Mouse (Mus musculus): Measurements from ENCODE around the gene H2-Ab1. TPM values are rescaled to one million over a fixed set of nuclear protein-coding genes. Genes with fewer than 3 reads are reported as not detected.

Gene H2-Ab1
- polyA plus RNA-seq, 2 experiments = 5.6 to 7.6 TPM

DNA sequence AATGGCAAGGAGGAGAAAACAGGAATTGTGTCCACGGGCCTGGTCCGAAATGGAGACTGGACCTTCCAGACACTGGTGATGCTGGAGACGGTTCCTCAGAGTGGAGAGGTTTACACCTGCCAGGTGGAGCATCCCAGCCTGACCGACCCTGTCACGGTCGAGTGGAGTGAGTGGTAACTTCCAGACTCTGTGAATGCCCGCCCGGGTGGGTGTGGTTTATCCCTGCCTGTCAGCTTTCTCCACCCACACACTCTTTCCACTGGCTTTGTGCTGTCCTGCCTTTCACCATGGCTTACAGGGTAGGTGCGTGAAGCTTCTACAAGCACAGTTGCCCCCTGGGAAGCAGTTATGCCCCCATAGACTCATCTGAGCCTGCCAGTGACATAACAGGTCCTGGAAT is 56.8 kb downstream of the H2-Ab1 start:
- no peak overlapping the region for H3K27ac ChIP-seq (replicated peaks; ENCODE audit: low read depth, low read length)
- no peak for TF ChIP-seq POLR2A (IDR thresholded peaks at IDR 0.05; ENCODE audit: borderline replicate concordance, extremely low read depth, insufficient read depth, insufficient read length)
- H3K4me1 ChIP-seq (ENCODE audit: control insufficient read depth, insufficient read depth, low read length) = no peaks in the 10 kb centered on the region
- H3K9ac ChIP-seq (ENCODE audit: low read depth, low read length, severe bottlenecking) = no peak overlapping the region
- no peak overlapping the region for H3K4me2 ChIP-seq (replicated peaks; ENCODE audit: low read depth, low read length, severe bottlenecking)
- no peaks in the 10 kb centered on the region for H3K9me3 ChIP-seq (ENCODE audit: control insufficient read depth, low read length)
- 77% methylated on average over 9 of the region's 9 CpGs for WGBS
- DNase-seq (ENCODE audit: low spot score) (no peak), ATAC-seq (ENCODE audit: low FRiP score, low read depth) (no peak)
- no peak overlapping the region for H3K4me3 ChIP-seq (replicated peaks; ENCODE audit: low read length)
- H3K36me3 ChIP-seq (ENCODE audit: control insufficient read depth, insufficient read depth, low read length) = no peaks in the 10 kb centered on the region
- H3K27me3 ChIP-seq (ENCODE audit: control insufficient read depth, insufficient read depth, low read length) = no peaks in the 10 kb centered on the region

DNA sequence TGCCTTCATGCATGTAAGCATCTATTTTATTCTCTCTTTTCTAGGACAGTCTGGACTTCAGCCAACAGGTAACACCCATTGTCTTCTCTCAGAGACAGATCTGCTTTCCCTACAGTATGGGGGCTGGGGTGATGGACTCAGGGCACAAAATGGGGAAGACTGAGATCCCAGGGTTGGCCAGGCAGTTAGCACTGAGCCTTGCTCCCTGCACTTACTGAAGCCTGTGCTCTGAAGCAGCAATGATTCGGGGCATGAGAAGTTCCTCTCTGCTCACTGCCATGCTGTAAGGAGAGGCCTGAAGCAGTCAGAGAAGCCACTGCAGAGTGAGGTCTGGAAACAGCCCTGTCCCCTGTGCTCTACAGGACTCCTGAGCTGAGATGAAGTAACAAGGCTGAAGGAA is 58.0 kb downstream of the H2-Ab1 start:
- Histone ChIP-seq H3K36me3 (ENCODE audit: control insufficient read depth, insufficient read depth, low read length) (no peaks in the 10 kb centered on the region), H3K4me3 (replicated peaks; ENCODE audit: low read length) (no peak overlapping the region), H3K9me3 (ENCODE audit: control insufficient read depth, low read length) (no peaks in the 10 kb centered on the region), H3K4me2 (replicated peaks; ENCODE audit: low read depth, low read length, severe bottlenecking) (no peak overlapping the region), H3K4me1 (ENCODE audit: control insufficient read depth, insufficient read depth, low read length) (no peaks in the 10 kb centered on the region), H3K9ac (ENCODE audit: low read depth, low read length, severe bottlenecking) (no peak overlapping the region), H3K27ac (replicated peaks; ENCODE audit: low read depth, low read length) (no peak overlapping the region), H3K27me3 (ENCODE audit: control insufficient read depth, insufficient read depth, low read length) (no peaks in the 10 kb centered on the region)
- ATAC-seq (ENCODE audit: low FRiP score, low read depth) (no peak), DNase-seq (ENCODE audit: low spot score) (no peak)
- WGBS = 78% methylated on average over 1 of the region's 1 CpGs
- no peak for TF ChIP-seq POLR2A (IDR thresholded peaks at IDR 0.05; ENCODE audit: borderline replicate concordance, extremely low read depth, insufficient read depth, insufficient read length)

DNA sequence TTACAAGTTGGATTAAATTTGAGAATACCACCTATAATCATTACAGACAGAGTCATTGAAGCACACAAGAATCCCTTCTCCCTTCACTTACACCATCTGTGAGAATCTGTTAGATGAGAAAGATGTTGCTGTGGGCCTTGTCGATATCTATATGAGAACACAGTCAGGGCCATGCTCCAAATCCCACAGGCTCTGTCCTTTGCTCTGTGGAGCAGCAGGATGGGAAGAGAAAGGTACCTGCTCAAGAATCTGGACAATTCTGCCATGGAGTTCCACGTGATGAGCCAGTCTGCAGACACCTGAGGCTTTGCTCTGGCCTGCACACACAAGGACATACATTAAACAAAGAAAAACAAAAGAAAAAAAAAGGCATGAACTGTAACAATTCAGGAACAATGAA is 59.2 kb downstream of the H2-Ab1 start:
- no peak overlapping the region for H3K4me3 ChIP-seq (replicated peaks; ENCODE audit: low read length)
- no peaks in the 10 kb centered on the region for H3K9me3 ChIP-seq (ENCODE audit: control insufficient read depth, low read length)
- H3K4me1 ChIP-seq (ENCODE audit: control insufficient read depth, insufficient read depth, low read length) = no peaks in the 10 kb centered on the region
- no peak for DNase-seq (ENCODE audit: low spot score)
- no peaks in the 10 kb centered on the region for H3K36me3 ChIP-seq (ENCODE audit: control insufficient read depth, insufficient read depth, low read length)
- no peak for TF ChIP-seq POLR2A (IDR thresholded peaks at IDR 0.05; ENCODE audit: borderline replicate concordance, extremely low read depth, insufficient read depth, insufficient read length)
- no peak overlapping the region for H3K9ac ChIP-seq (ENCODE audit: low read depth, low read length, severe bottlenecking)
- WGBS = 70% methylated on average over 2 of the region's 2 CpGs
- ATAC-seq (ENCODE audit: low FRiP score, low read depth) = no peak
- H3K4me2 ChIP-seq (replicated peaks; ENCODE audit: low read depth, low read length, severe bottlenecking) = no peak overlapping the region
- no peak overlapping the region for H3K27ac ChIP-seq (replicated peaks; ENCODE audit: low read depth, low read length)
- H3K27me3 ChIP-seq (ENCODE audit: control insufficient read depth, insufficient read depth, low read length) = no peaks in the 10 kb centered on the region

DNA sequence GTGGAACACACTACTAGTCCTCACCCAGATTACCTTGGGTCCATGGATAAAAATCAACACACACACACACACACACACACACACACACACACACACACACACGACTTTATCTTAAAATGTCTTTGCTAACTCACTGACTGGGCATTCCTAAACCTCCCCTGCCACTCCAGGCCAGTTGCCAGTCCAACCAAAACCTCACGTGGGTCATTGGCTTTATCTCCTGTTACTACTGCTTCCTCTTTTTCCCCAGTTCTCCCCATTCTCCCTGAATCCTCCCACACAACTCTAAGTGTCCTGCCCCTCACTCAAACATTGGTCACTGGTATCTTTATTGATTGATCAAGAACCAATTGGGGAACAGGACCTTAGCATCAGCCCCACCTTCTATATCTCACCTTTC is 59.8 kb downstream of the H2-Ab1 start:
- Histone ChIP-seq H3K4me3 (replicated peaks; ENCODE audit: low read length) (no peak overlapping the region), H3K9me3 (ENCODE audit: control insufficient read depth, low read length) (no peaks in the 10 kb centered on the region), H3K36me3 (ENCODE audit: control insufficient read depth, insufficient read depth, low read length) (no peaks in the 10 kb centered on the region), H3K27me3 (ENCODE audit: control insufficient read depth, insufficient read depth, low read length) (no peaks in the 10 kb centered on the region), H3K27ac (replicated peaks; ENCODE audit: low read depth, low read length) (no peak overlapping the region), H3K9ac (ENCODE audit: low read depth, low read length, severe bottlenecking) (no peak overlapping the region), H3K4me2 (replicated peaks; ENCODE audit: low read depth, low read length, severe bottlenecking) (no peak overlapping the region), H3K4me1 (ENCODE audit: control insufficient read depth, insufficient read depth, low read length) (no peaks in the 10 kb centered on the region)
- no peak for TF ChIP-seq POLR2A (IDR thresholded peaks at IDR 0.05; ENCODE audit: borderline replicate concordance, extremely low read depth, insufficient read depth, insufficient read length)
- ATAC-seq (ENCODE audit: low FRiP score, low read depth) (no peak), DNase-seq (ENCODE audit: low spot score) (no peak)
- 46% methylated on average over 2 of the region's 2 CpGs for WGBS

Other genes with a start within 250 kb of the H2-Ab1 start
- 54.0 and 81.7 TPM in 2 replicates for gene Ring1, start 233.0 kb upstream of the H2-Ab1 start, polyA plus RNA-seq (2012; rRNA removed)
- gene Ring1, start 233.0 kb upstream of the H2-Ab1 start, polyA plus RNA-seq (2014; fragmentation: Nextera tagmentation; extraction: Ambion mirVana) = 7.0 and 8.4 TPM in 2 replicates
- gene H2-Ke6, start 229.6 kb upstream of the H2-Ab1 start, polyA plus RNA-seq (2012; rRNA removed) = 104 and 109 TPM in 2 replicates
- gene H2-Ke6, start 229.6 kb upstream of the H2-Ab1 start, polyA plus RNA-seq (2014; fragmentation: Nextera tagmentation; extraction: Ambion mirVana) = 46.4 and 48.1 TPM in 2 replicates
- 197 and 283 TPM in 2 replicates for gene Slc39a7, start 226.0 kb upstream of the H2-Ab1 start, polyA plus RNA-seq (2012; rRNA removed)
- 132 and 133 TPM in 2 replicates for gene Slc39a7, start 226.0 kb upstream of the H2-Ab1 start, polyA plus RNA-seq (2014; fragmentation: Nextera tagmentation; extraction: Ambion mirVana)
- gene Rxrb, start 225.9 kb upstream of the H2-Ab1 start, polyA plus RNA-seq (2012; rRNA removed) = 83.2 and 98.9 TPM in 2 replicates
- 29.2 and 33.6 TPM in 2 replicates for gene Rxrb, start 225.9 kb upstream of the H2-Ab1 start, polyA plus RNA-seq (2014; fragmentation: Nextera tagmentation; extraction: Ambion mirVana)
- gene Col11a2, start 218.3 kb upstream of the H2-Ab1 start, polyA plus RNA-seq (2012; rRNA removed) = 201 and 242 TPM in 2 replicates
- gene Col11a2, start 218.3 kb upstream of the H2-Ab1 start, polyA plus RNA-seq (2014; fragmentation: Nextera tagmentation; extraction: Ambion mirVana) = 71.6 and 72.1 TPM in 2 replicates
- 1.0 and 1.7 TPM in 2 replicates for gene H2-Oa, start 165.3 kb upstream of the H2-Ab1 start, polyA plus RNA-seq (2012; rRNA removed)
- 0.70 and 0.85 TPM in 2 replicates for gene H2-Oa, start 165.3 kb upstream of the H2-Ab1 start, polyA plus RNA-seq (2014; fragmentation: Nextera tagmentation; extraction: Ambion mirVana)
- gene H2-DMa, start 138.1 kb upstream of the H2-Ab1 start, polyA plus RNA-seq (2012; rRNA removed) = 13.1 and 20.2 TPM in 2 replicates
- gene H2-DMa, start 138.1 kb upstream of the H2-Ab1 start, polyA plus RNA-seq (2014; fragmentation: Nextera tagmentation; extraction: Ambion mirVana) = 16.8 and 19.0 TPM in 2 replicates
- 197 and 217 TPM in 2 replicates for gene Brd2, start 135.1 kb upstream of the H2-Ab1 start, polyA plus RNA-seq (2012; rRNA removed)
- gene Brd2, start 135.1 kb upstream of the H2-Ab1 start, polyA plus RNA-seq (2014; fragmentation: Nextera tagmentation; extraction: Ambion mirVana) = 121 and 141 TPM in 2 replicates
- gene H2-DMb2, start 114.4 kb upstream of the H2-Ab1 start, polyA plus RNA-seq (2012; rRNA removed) = 0.31 and 0.54 TPM in 2 replicates
- 0.23 and 0.36 TPM in 2 replicates for gene H2-DMb2, start 114.4 kb upstream of the H2-Ab1 start, polyA plus RNA-seq (2014; fragmentation: Nextera tagmentation; extraction: Ambion mirVana)
- gene H2-DMb1, start 104.6 kb upstream of the H2-Ab1 start, polyA plus RNA-seq (2012; rRNA removed) = 4.2 and 6.9 TPM in 2 replicates
- 2.4 and 2.7 TPM in 2 replicates for gene H2-DMb1, start 104.6 kb upstream of the H2-Ab1 start, polyA plus RNA-seq (2014; fragmentation: Nextera tagmentation; extraction: Ambion mirVana)
- 11.0 and 12.1 TPM in 2 replicates for gene Tap1, start 70.1 kb upstream of the H2-Ab1 start, polyA plus RNA-seq (2012; rRNA removed)
- gene Tap1, start 70.1 kb upstream of the H2-Ab1 start, polyA plus RNA-seq (2014; fragmentation: Nextera tagmentation; extraction: Ambion mirVana) = 11.2 and 14.2 TPM in 2 replicates
- 2.2 and 3.7 TPM in 2 replicates for gene Psmb9, start 69.9 kb upstream of the H2-Ab1 start, polyA plus RNA-seq (2012; rRNA removed)
- gene Psmb9, start 69.9 kb upstream of the H2-Ab1 start, polyA plus RNA-seq (2014; fragmentation: Nextera tagmentation; extraction: Ambion mirVana) = 3.4 and 3.9 TPM in 2 replicates
- gene Psmb8, start 60.0 kb upstream of the H2-Ab1 start, polyA plus RNA-seq (2012; rRNA removed) = 6.8 and 7.3 TPM in 2 replicates
- 9.2 and 9.4 TPM in 2 replicates for gene Psmb8, start 60.0 kb upstream of the H2-Ab1 start, polyA plus RNA-seq (2014; fragmentation: Nextera tagmentation; extraction: Ambion mirVana)
- 2.9 and 3.0 TPM in 2 replicates for gene Tap2, start 54.2 kb upstream of the H2-Ab1 start, polyA plus RNA-seq (2012; rRNA removed)
- 2.3 and 2.4 TPM in 2 replicates for gene Tap2, start 54.2 kb upstream of the H2-Ab1 start, polyA plus RNA-seq (2014; fragmentation: Nextera tagmentation; extraction: Ambion mirVana)
- gene H2-Ob, start 18.8 kb upstream of the H2-Ab1 start, polyA plus RNA-seq (2012; rRNA removed) = 0.06 and 0.23 TPM in 2 replicates
- gene H2-Ob, start 18.8 kb upstream of the H2-Ab1 start, polyA plus RNA-seq (2014; fragmentation: Nextera tagmentation; extraction: Ambion mirVana) = 0.11 TPM in 1 of 2 replicates, not detected in the other
- 2.0 and 2.9 TPM in 2 replicates for gene H2-Aa, start 30.1 kb downstream of the H2-Ab1 start, polyA plus RNA-seq (2012; rRNA removed)
- 4.1 and 4.5 TPM in 2 replicates for gene H2-Aa, start 30.1 kb downstream of the H2-Ab1 start, polyA plus RNA-seq (2014; fragmentation: Nextera tagmentation; extraction: Ambion mirVana)
- 1.6 and 2.4 TPM in 2 replicates for gene H2-Eb1, start 48.2 kb downstream of the H2-Ab1 start, polyA plus RNA-seq (2012; rRNA removed)
- gene H2-Eb1, start 48.2 kb downstream of the H2-Ab1 start, polyA plus RNA-seq (2014; fragmentation: Nextera tagmentation; extraction: Ambion mirVana) = 3.4 and 4.6 TPM in 2 replicates
- not detected in 2 replicates for gene H2-Eb2, start 68.0 kb downstream of the H2-Ab1 start, polyA plus RNA-seq (2012; rRNA removed)
- gene H2-Eb2, start 68.0 kb downstream of the H2-Ab1 start, polyA plus RNA-seq (2014; fragmentation: Nextera tagmentation; extraction: Ambion mirVana) = not detected in 2 replicates
- gene Btnl2, start 97.1 kb downstream of the H2-Ab1 start, polyA plus RNA-seq (2012; rRNA removed) = 0.14 TPM in 2 replicates
- gene Btnl2, start 97.1 kb downstream of the H2-Ab1 start, polyA plus RNA-seq (2014; fragmentation: Nextera tagmentation; extraction: Ambion mirVana) = 0.07 and 0.11 TPM in 2 replicates
- gene Btnl1, start 119.4 kb downstream of the H2-Ab1 start, polyA plus RNA-seq (2012; rRNA removed) = not detected in 2 replicates
- gene Btnl1, start 119.4 kb downstream of the H2-Ab1 start, polyA plus RNA-seq (2014; fragmentation: Nextera tagmentation; extraction: Ambion mirVana) = not detected in 2 replicates
- gene BC051142, start 141.1 kb downstream of the H2-Ab1 start, polyA plus RNA-seq (2012; rRNA removed) = 1.4 and 1.5 TPM in 2 replicates
- gene BC051142, start 141.1 kb downstream of the H2-Ab1 start, polyA plus RNA-seq (2014; fragmentation: Nextera tagmentation; extraction: Ambion mirVana) = 0.19 and 0.85 TPM in 2 replicates
- 0.05 TPM in 1 of 2 replicates, not detected in the other for gene Btnl4, start 219.6 kb downstream of the H2-Ab1 start, polyA plus RNA-seq (2012; rRNA removed)
- not detected in 2 replicates for gene Btnl4, start 219.6 kb downstream of the H2-Ab1 start, polyA plus RNA-seq (2014; fragmentation: Nextera tagmentation; extraction: Ambion mirVana)